Mouse (Mus musculus) megakaryocyte, embryonic 14.5 days (primary cell): ENCODE measurements around the gene Ftl1-ps1.

Source experiments
- FLI1 ChIP-seq: IDR thresholded peaks from 2 replicates; pipeline ENCODE4 v1.6.1; 2012; ENCODE audit warnings: low read length, inconsistent platforms, mixed read lengths
- GATA1 ChIP-seq: IDR thresholded peaks from 3 replicates; pipeline ENCODE4 v1.6.1; 2012; ENCODE audit warnings: mixed read lengths, low read length, inconsistent platforms, borderline replicate concordance

DNA sequence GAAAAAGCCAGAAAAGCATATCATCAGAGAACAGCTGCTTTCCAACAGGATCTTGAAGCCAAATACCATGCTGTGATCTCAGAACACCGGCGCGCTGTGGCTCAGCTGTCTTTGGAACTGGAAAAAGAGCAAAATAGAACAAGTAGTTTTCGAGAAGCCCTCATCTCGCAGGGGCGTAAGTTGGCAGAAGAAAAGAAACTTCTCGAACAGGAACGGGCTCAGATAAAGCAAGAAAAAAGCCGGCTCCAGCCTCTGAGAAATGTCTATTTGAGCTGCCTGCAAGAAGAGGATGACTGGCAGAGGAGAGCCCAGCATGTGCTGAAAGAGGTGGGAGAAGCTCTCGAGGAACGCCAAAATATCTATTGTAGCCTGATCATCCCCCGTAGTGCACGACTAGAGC, 43.0 kb upstream of the Ftl1-ps1 start:
- no peak for TF ChIP-seq FLI1
- TF ChIP-seq GATA1, result no peak
